27 mouse cellular contexts compared by ENCODE assay signal in genomic region chr14:99806052-99806451, GRCm38 (mm10).
A peak's percentile ranks its signal among the peaks of the same experiment; 100 is the strongest.
DNase-seq lines count a peak whose midpoint lies in the region; ATAC-seq and TF ChIP-seq lines count a peak whose summit lies in the region.
"Had no signal": no experiment of that assay in that cellular context is flagged by ENCODE, and none has a peak within 500 bp of the region (broad histone marks: within the 10 kb centered on the region; RNA-seq: fewer than 3 reads in every experiment).

No protein-coding gene starts in this region.

- H3K27ac ChIP-seq in kidney, embryonic 14.5 days (ENCODE audit: low read depth, low read length), result no peak overlapping the region
- 0 out of 2 replicates have a peak overlapping the region, but pooled peaks have one; percentile 32 for H3K27ac ChIP-seq in lung, postnatal 0 days (ENCODE audit: low read length)
- 0 out of 2 replicates have a peak overlapping the region, but pooled peaks have one; percentile 10 for H3K27ac ChIP-seq in neural tube, embryonic 15.5 days (replicated peaks)
- peak overlapping the region; percentile 15; the same call in 1 of the 2 replicates for H3K27ac ChIP-seq in small intestine, adult 2 months (ENCODE audit: insufficient read depth, low read depth, low read length)
- H3K27ac ChIP-seq: embryonic facial prominence, embryonic 12.5 days; heart, adult 2 months; liver, embryonic 14.5 days; macrophage had no signal

- DNase-seq in kidney, adult 9 months, result peak; percentile 58
- peak; percentile 28 for DNase-seq in lung, postnatal 0 days (ENCODE audit: low spot score)
- no peak for DNase-seq in lung, adult 18-20 months
- no peak for DNase-seq in layer of hippocampus, adult 9-11 months
- DNase-seq in heart, adult 11 months, result no peak
- DNase-seq: adrenal gland, postnatal 25 days; B cell, adult 2 months; cerebellum, adult 11-12 months; cerebellum, adult 9-11 months; embryo, embryonic 11 days; gastrocnemius, postnatal 14 days; heart, adult 2 months; heart, postnatal 4 days; kidney, postnatal 4 days; layer of hippocampus, postnatal 36 days; left cerebral cortex, postnatal 4 days; right cerebral cortex, postnatal 25 days; spleen, adult 18-20 months had no signal

- 60% methylated on average over 1 of the region's 1 CpGs for WGBS in kidney, embryonic 14.5 days
- 47% methylated on average over 1 of the region's 1 CpGs for WGBS in lung, postnatal 0 days
- 58% methylated on average over 1 of the region's 1 CpGs for WGBS in neural tube, embryonic 15.5 days
- 14% methylated on average over 1 of the region's 1 CpGs for WGBS in small intestine, adult 2 months

- no peak for TF ChIP-seq CTCF in lung, postnatal 0 days (IDR thresholded peaks at IDR 0.05)
- TF ChIP-seq CTCF in small intestine, adult 2 months (IDR thresholded peaks at IDR 0.05; ENCODE audit: extremely low read depth, insufficient read length, insufficient replicate concordance, low read depth, low read length), result no peak

- H3K4me2 ChIP-seq in kidney, embryonic 14.5 days (replicated peaks; ENCODE audit: low read depth, low read length), result no peak overlapping the region
- no peak overlapping the region for H3K4me2 ChIP-seq in lung, postnatal 0 days (replicated peaks; ENCODE audit: low read depth, low read length)
- H3K4me2 ChIP-seq in neural tube, embryonic 15.5 days, result no peak overlapping the region
- H3K4me2 ChIP-seq: embryonic facial prominence, embryonic 12.5 days; heart, embryonic 12.5 days had no signal

- no peaks in the 10 kb centered on the region for H3K36me3 ChIP-seq in kidney, embryonic 14.5 days (ENCODE audit: control insufficient read depth, insufficient read depth, low read length)
- no peaks in the 10 kb centered on the region for H3K36me3 ChIP-seq in lung, postnatal 0 days (ENCODE audit: insufficient read depth, low read length)
- H3K36me3 ChIP-seq in neural tube, embryonic 15.5 days, result no peaks in the 10 kb centered on the region
- H3K36me3 ChIP-seq in small intestine, adult 2 months (ENCODE audit: control insufficient read depth, insufficient read depth, low read length), result no peaks in the 10 kb centered on the region
- H3K36me3 ChIP-seq: embryonic facial prominence, embryonic 12.5 days; heart, embryonic 12.5 days had no signal

- no peak for ATAC-seq in kidney, embryonic 14.5 days (ENCODE audit: low FRiP score, low TSS enrichment)
- ATAC-seq in lung, postnatal 0 days, result no peak
- ATAC-seq in neural tube, embryonic 15.5 days (ENCODE audit: low FRiP score), result no peak
- ATAC-seq: intestine, postnatal 0 days had no signal

- H3K9me3 ChIP-seq in kidney, embryonic 14.5 days (ENCODE audit: control insufficient read depth, low read length), result peaks cover 2% of the 10 kb centered on the region; the same call in 1 of the 2 replicates
- no peaks in the 10 kb centered on the region for H3K9me3 ChIP-seq in lung, postnatal 0 days (ENCODE audit: low read length)
- H3K9me3 ChIP-seq in neural tube, embryonic 15.5 days (replicated peaks), result no peaks in the 10 kb centered on the region
- H3K9me3 ChIP-seq: embryonic facial prominence, embryonic 12.5 days; heart, embryonic 12.5 days had no signal

- no peak for TF ChIP-seq POLR2A in small intestine, adult 2 months (IDR thresholded peaks at IDR 0.05; ENCODE audit: low read depth, low read length)

- H3K4me1 ChIP-seq in kidney, embryonic 14.5 days (ENCODE audit: control insufficient read depth, insufficient read depth, low read length), result no peaks in the 10 kb centered on the region
- H3K4me1 ChIP-seq in lung, postnatal 0 days (ENCODE audit: insufficient read depth, low read depth, low read length), result no peaks in the 10 kb centered on the region
- H3K4me1 ChIP-seq in neural tube, embryonic 15.5 days, result no peaks in the 10 kb centered on the region
- H3K4me1 ChIP-seq in small intestine, adult 2 months (ENCODE audit: control insufficient read depth, insufficient read depth, insufficient read length, low read length), result peaks cover 8% of the 10 kb centered on the region; the same call in 1 of the 2 replicates
- H3K4me1 ChIP-seq: embryonic facial prominence, embryonic 12.5 days; heart, embryonic 12.5 days had no signal

- H3K27me3 ChIP-seq in kidney, embryonic 14.5 days (ENCODE audit: control insufficient read depth, insufficient read depth, low read length), result no peaks in the 10 kb centered on the region
- H3K27me3 ChIP-seq in lung, postnatal 0 days (replicated peaks; ENCODE audit: insufficient read depth, low read length), result no peaks in the 10 kb centered on the region
- no peaks in the 10 kb centered on the region for H3K27me3 ChIP-seq in neural tube, embryonic 15.5 days (replicated peaks)
- H3K27me3 ChIP-seq in small intestine, adult 2 months (ENCODE audit: control insufficient read depth, insufficient read depth, low read length), result no peaks in the 10 kb centered on the region
- H3K27me3 ChIP-seq: embryonic facial prominence, embryonic 12.5 days; heart, embryonic 12.5 days had no signal

- no peak overlapping the region for H3K9ac ChIP-seq in kidney, embryonic 14.5 days (ENCODE audit: low read depth, low read length)
- H3K9ac ChIP-seq in lung, postnatal 0 days (replicated peaks; ENCODE audit: low read depth), result no peak overlapping the region
- no peak overlapping the region for H3K9ac ChIP-seq in neural tube, embryonic 15.5 days (replicated peaks)
- H3K9ac ChIP-seq: embryonic facial prominence, embryonic 12.5 days; heart, embryonic 12.5 days; liver, embryonic 14.5 days had no signal

- H3K4me3 ChIP-seq in kidney, embryonic 14.5 days (ENCODE audit: low read length), result no peak overlapping the region
- H3K4me3 ChIP-seq in lung, postnatal 0 days (ENCODE audit: low read depth, low read length), result no peak overlapping the region
- H3K4me3 ChIP-seq in neural tube, embryonic 15.5 days (replicated peaks), result no peak overlapping the region
- no peak overlapping the region for H3K4me3 ChIP-seq in small intestine, adult 2 months (ENCODE audit: low read depth, low read length)
- H3K4me3 ChIP-seq: embryonic facial prominence, embryonic 12.5 days; heart, adult 2 months; heart, embryonic 12.5 days; myocyte had no signal

- TF ChIP-seq EP300 in lung, postnatal 0 days (IDR thresholded peaks at IDR 0.05), result no peak

Comparison
In these comparisons a context has a peak if more than half of its experiments do, and no peak if none do; other contexts are left out.
1. DNase-seq: peak in kidney, adult 9 months (single experiment) and lung, postnatal 0 days (single experiment); none in lung, adult 18-20 months (0 of 2), layer of hippocampus, adult 9-11 months (single experiment) and heart, adult 11 months (single experiment).